Mouse (Mus musculus): ENCODE data around the gene Smdt1. TPM values are rescaled to one million over a fixed set of nuclear protein-coding genes. Genes with fewer than 3 reads are reported as not detected.
"Not testable (repeated sequence)": the region's sequence is repeated elsewhere in the genome, so short reads cannot be mapped to it uniquely, and the experiment has no call there.

Gene Smdt1
- total RNA-seq, 2 experiments from 2014 or later = 138 to 139 TPM

- DNase-seq = no peak
Measured at GRCm38 (mm10) chr15:82343368-82344287, 4.9 kb downstream of the Smdt1 start.

- no peak for DNase-seq
Measured at GRCm38 (mm10) chr15:82344971-82345370, 6.2 kb downstream of the Smdt1 start.

GRCm38 (mm10) chr15:82345820-82346470 is 7.2 kb downstream of the Smdt1 start:
- peak; percentile 97 for DNase-seq

GRCm38 (mm10) chr15:82346580-82347302 is 8.0 kb downstream of the Smdt1 start:
- no peak for DNase-seq

- no peak for DNase-seq
Measured at GRCm38 (mm10) chr15:82347303-82347676, 8.5 kb downstream of the Smdt1 start.

GRCm38 (mm10) chr15:82347852-82348251 is 9.1 kb downstream of the Smdt1 start:
- DNase-seq = no peak

GRCm38 (mm10) chr15:82348258-82348998 is 9.7 kb downstream of the Smdt1 start:
- no peak for DNase-seq

GRCm38 (mm10) chr15:82348999-82349341 is 10.2 kb downstream of the Smdt1 start:
- DNase-seq = no peak

- DNase-seq = no peak
Measured at GRCm38 (mm10) chr15:82350349-82350748, 11.6 kb downstream of the Smdt1 start.

- DNase-seq = no peak
Measured at GRCm38 (mm10) chr15:82351480-82351879, 12.7 kb downstream of the Smdt1 start.

- DNase-seq = no peak
Measured at GRCm38 (mm10) chr15:82353078-82353744, 14.5 kb downstream of the Smdt1 start.

GRCm38 (mm10) chr15:82353745-82354113 is 15.0 kb downstream of the Smdt1 start:
- DNase-seq = no peak

- peak; percentile 94 to 96 for DNase-seq
Measured at GRCm38 (mm10) chr15:82354126-82354945, 15.6 kb downstream of the Smdt1 start, which contains the start of gene Ndufa6. Ndufa6 (minus strand) TSS chr15:82354322.

- no peak for DNase-seq
Measured at GRCm38 (mm10) chr15:82358431-82359260, 19.9 kb downstream of the Smdt1 start.

- no peak for DNase-seq
Measured at GRCm38 (mm10) chr15:82361459-82362018, 22.8 kb downstream of the Smdt1 start.

GRCm38 (mm10) chr15:82362234-82362633 is 23.5 kb downstream of the Smdt1 start:
- DNase-seq = no peak

- not testable (repeated sequence) for DNase-seq
Measured at GRCm38 (mm10) chr15:82363801-82364200, 25.0 kb downstream of the Smdt1 start.

- not testable (repeated sequence) for DNase-seq
Measured at GRCm38 (mm10) chr15:82364561-82364960, 25.8 kb downstream of the Smdt1 start.

- DNase-seq = no peak
Measured at GRCm38 (mm10) chr15:82368146-82368545, 29.4 kb downstream of the Smdt1 start.

- no peak for DNase-seq
Measured at GRCm38 (mm10) chr15:82368851-82369250, 30.1 kb downstream of the Smdt1 start.
